Mouse (Mus musculus): ENCODE measurements around the gene Pcdh10. TPM values are rescaled to one million over a fixed set of nuclear protein-coding genes. Genes with fewer than 3 reads are reported as not detected.

The Pcdh10 gene
- total RNA-seq, 1 experiment from 2014 or later, result 0.94 TPM

GRCm38 (mm10) chr3:45431691-45432090, 53.5 kb downstream of the Pcdh10 start:
- no peak for ATAC-seq (replicated peaks in 1 of 2; ENCODE audit: insufficient read depth in 1 of 2, low FRiP score in 2 of 2, low TSS enrichment in 1 of 2, low read depth in 1 of 2, poor library complexity in 2 of 2, severe bottlenecking in 2 of 2)

DNA sequence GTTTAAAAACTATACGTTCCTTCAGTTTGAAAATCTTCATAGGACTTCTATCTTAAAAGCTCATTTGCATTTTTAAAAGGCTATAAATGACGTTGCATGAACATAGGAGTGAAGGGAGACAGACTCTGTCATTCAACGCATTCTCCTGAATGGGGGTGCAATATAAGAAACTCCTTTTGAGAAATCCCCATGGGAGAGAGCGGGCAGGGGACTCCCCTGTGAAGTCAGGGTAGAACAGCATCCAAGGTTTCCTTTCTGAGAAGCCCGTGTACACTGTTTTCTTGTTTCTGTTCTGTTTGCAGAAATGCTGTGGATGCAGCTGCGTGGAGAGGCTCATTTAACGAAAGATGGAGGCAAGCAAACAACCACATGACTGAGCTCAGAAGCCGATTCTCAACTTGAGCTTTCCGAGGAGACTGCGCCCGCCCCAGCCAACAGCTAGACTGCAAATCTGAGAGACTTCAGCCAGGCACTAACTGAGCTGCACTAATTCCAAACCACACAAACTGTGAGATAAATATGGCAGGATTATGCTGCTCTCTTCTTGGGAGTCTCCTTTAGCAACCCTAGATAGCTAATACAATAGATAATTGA, 54.1 kb downstream of the Pcdh10 start:
- no peak for ATAC-seq (replicated peaks in 1 of 2; ENCODE audit: insufficient read depth in 1 of 2, low FRiP score in 2 of 2, low TSS enrichment in 1 of 2, low read depth in 1 of 2, poor library complexity in 2 of 2, severe bottlenecking in 2 of 2)
